ENCODE assay signal across 10 mouse cellular contexts in the genomic region with DNA sequence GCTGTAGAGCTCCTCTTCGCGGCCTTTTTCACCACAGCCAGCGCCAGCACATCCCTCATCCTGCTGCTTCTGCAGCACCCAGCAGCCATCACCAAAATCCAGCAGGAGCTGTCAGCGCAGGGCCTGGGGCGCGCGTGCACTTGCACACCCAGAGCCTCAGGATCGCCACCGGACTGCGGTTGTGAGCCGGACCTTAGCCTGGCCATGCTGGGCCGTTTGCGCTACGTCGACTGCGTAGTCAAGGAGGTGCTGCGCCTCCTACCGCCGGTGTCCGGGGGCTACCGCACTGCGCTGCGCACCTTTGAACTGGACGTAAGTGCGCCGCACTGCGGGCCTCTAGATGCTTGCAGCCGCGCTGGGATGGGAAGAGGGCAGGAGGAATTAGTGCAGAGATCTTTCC. TPM values are rescaled to one million over a fixed set of nuclear protein-coding genes. Genes with fewer than 3 reads are reported as not detected.
DNase-seq lines count a peak whose midpoint lies in the region; ATAC-seq and TF ChIP-seq lines count a peak whose summit lies in the region.
"Had no signal": no experiment of that assay in that cellular context is flagged by ENCODE, and none has a peak within 500 bp of the region (broad histone marks: within the 10 kb centered on the region; RNA-seq: fewer than 3 reads in every experiment).

No protein-coding gene starts in this region.

- TF ChIP-seq EP300 in stomach, postnatal 0 days (optimal IDR thresholded peaks at IDR 0.05), result no peak

- H3K9ac ChIP-seq in forebrain, embryonic 15.5 days (replicated peaks), result no peak overlapping the region
- H3K9ac ChIP-seq in limb, embryonic 15.5 days, result no peak overlapping the region
- H3K9ac ChIP-seq in stomach, postnatal 0 days (ENCODE audit: low read length), result no peak overlapping the region
- H3K9ac ChIP-seq: liver, embryonic 15.5 days had no signal

- 2% methylated on average over 29 of the region's 29 CpGs for WGBS in forebrain, embryonic 10.5 days
- 1% methylated on average over 29 of the region's 29 CpGs for WGBS in forebrain, embryonic 15.5 days
- WGBS in limb, embryonic 15.5 days, result 8% methylated on average over 29 of the region's 29 CpGs
- 11% methylated on average over 29 of the region's 29 CpGs for WGBS in stomach, postnatal 0 days

- peaks cover 100% of the 10 kb centered on the region for H3K27me3 ChIP-seq in forebrain, embryonic 10.5 days (ENCODE audit: poor library complexity, severe bottlenecking)
- H3K27me3 ChIP-seq in forebrain, embryonic 15.5 days, result peaks cover 100% of the 10 kb centered on the region
- peaks cover 100% of the 10 kb centered on the region for H3K27me3 ChIP-seq in limb, embryonic 15.5 days
- peaks cover 34% of the 10 kb centered on the region for H3K27me3 ChIP-seq in stomach, postnatal 0 days (ENCODE audit: control insufficient read depth, insufficient read depth, low read length)

- peak overlapping the region; percentile 34 for H3K4me3 ChIP-seq in forebrain, embryonic 10.5 days
- no peak overlapping the region for H3K4me3 ChIP-seq in forebrain, embryonic 15.5 days
- peak overlapping the region; percentile 18 for H3K4me3 ChIP-seq in limb, embryonic 15.5 days
- H3K4me3 ChIP-seq in stomach, postnatal 0 days (ENCODE audit: low read depth, low read length), result no peak overlapping the region
- H3K4me3 ChIP-seq: liver, embryonic 15.5 days had no signal

- no peaks in the 10 kb centered on the region for H3K9me3 ChIP-seq in forebrain, embryonic 10.5 days
- no peaks in the 10 kb centered on the region for H3K9me3 ChIP-seq in forebrain, embryonic 15.5 days
- H3K9me3 ChIP-seq in limb, embryonic 15.5 days, result no peaks in the 10 kb centered on the region
- H3K9me3 ChIP-seq in stomach, postnatal 0 days (ENCODE audit: control insufficient read depth, low read length), result no peaks in the 10 kb centered on the region
- H3K9me3 ChIP-seq: liver, embryonic 15.5 days had no signal

- no peak overlapping the region for H3K27ac ChIP-seq in forebrain, embryonic 10.5 days
- H3K27ac ChIP-seq in forebrain, embryonic 15.5 days (replicated peaks), result no peak overlapping the region
- no peak overlapping the region for H3K27ac ChIP-seq in limb, embryonic 15.5 days
- no peak overlapping the region for H3K27ac ChIP-seq in stomach, postnatal 0 days (replicated peaks)
- H3K27ac ChIP-seq: liver, embryonic 15.5 days had no signal

- H3K4me1 ChIP-seq in forebrain, embryonic 10.5 days, result peaks cover 49% of the 10 kb centered on the region
- peaks cover 28% of the 10 kb centered on the region for H3K4me1 ChIP-seq in forebrain, embryonic 15.5 days
- peaks cover 27% of the 10 kb centered on the region for H3K4me1 ChIP-seq in limb, embryonic 15.5 days
- H3K4me1 ChIP-seq in stomach, postnatal 0 days (replicated peaks; ENCODE audit: control insufficient read depth, insufficient read depth), result 0 out of 2 replicates have a peak, but pooled peaks cover 2% of the 10 kb centered on the region

- no peak overlapping the region for H3K4me2 ChIP-seq in forebrain, embryonic 15.5 days (replicated peaks)
- peak overlapping the region; percentile 30 for H3K4me2 ChIP-seq in limb, embryonic 15.5 days
- H3K4me2 ChIP-seq in stomach, postnatal 0 days (replicated peaks; ENCODE audit: low read depth), result no peak overlapping the region
- H3K4me2 ChIP-seq: liver, embryonic 15.5 days had no signal

- no peaks in the 10 kb centered on the region for H3K36me3 ChIP-seq in forebrain, embryonic 10.5 days (replicated peaks)
- H3K36me3 ChIP-seq in forebrain, embryonic 15.5 days, result no peaks in the 10 kb centered on the region
- H3K36me3 ChIP-seq in limb, embryonic 15.5 days, result no peaks in the 10 kb centered on the region
- no peaks in the 10 kb centered on the region for H3K36me3 ChIP-seq in stomach, postnatal 0 days (ENCODE audit: control insufficient read depth, insufficient read depth, low read length)

- peak; percentile 60 for DNase-seq in forebrain, embryonic 10.5 days (ENCODE audit: extremely low spot score, low spot score)
- DNase-seq in ovary, postnatal 36 days (ENCODE audit: low spot score), result peak; percentile 42
- DNase-seq in ovary, postnatal 10 days (ENCODE audit: low spot score), result no peak
- peak; percentile 37 for DNase-seq in stomach, postnatal 0 days (ENCODE audit: low spot score)
- DNase-seq in left cerebral cortex, adult 8-10 months (ENCODE audit: low spot score in 2 of 2), result no peak
- no peak for DNase-seq in ovary, adult 18-20 months (ENCODE audit: low spot score)
- DNase-seq: cerebellum, adult 2 months had no signal

- no peak for ATAC-seq in forebrain, embryonic 15.5 days (replicated peaks)
- ATAC-seq in limb, embryonic 15.5 days (ENCODE audit: insufficient number of reproducible peaks, low FRiP score, low TSS enrichment, low read depth), result no peak
- ATAC-seq in stomach, postnatal 0 days (ENCODE audit: low FRiP score, low TSS enrichment), result peak; percentile 38; the same call in 1 of the 2 replicates

- TF ChIP-seq CTCF in stomach, postnatal 0 days (IDR thresholded peaks at IDR 0.05; ENCODE audit: low read depth), result peak; percentile 61

RNA-seq across cellular contexts. Expression of a gene that starts 5.3 kb away (rescaled TPM):
- 0.20 and 0.31 TPM in 2 replicates for polyA plus RNA-seq in forebrain, embryonic 10.5 days (2016; fragmentation: Nextera tagmentation; extraction: Ambion mirVana)
- polyA plus RNA-seq in forebrain, embryonic 15.5 days (2015; fragmentation: Nextera tagmentation; extraction: Ambion mirVana), result not detected in 2 replicates
- not detected in 2 replicates for polyA plus RNA-seq in limb, embryonic 15.5 days (2015; fragmentation: Nextera tagmentation; extraction: Ambion mirVana)
- polyA plus RNA-seq in stomach, postnatal 0 days (2015; fragmentation: Nextera tagmentation; extraction: Ambion mirVana), result not detected in 2 replicates
- not detected for total RNA-seq in left cerebral cortex, adult 8-10 months (2022)
- polyA plus RNA-seq: cerebellum, adult 2 months; liver, embryonic 15.5 days had no signal

RNA-seq across cellular contexts. Expression of a gene that starts 6.9 kb away (rescaled TPM):
- polyA plus RNA-seq in forebrain, embryonic 10.5 days (2016; fragmentation: Nextera tagmentation; extraction: Ambion mirVana), result 8.3 and 9.8 TPM in 2 replicates
- not detected in 2 replicates for polyA plus RNA-seq in forebrain, embryonic 15.5 days (2015; fragmentation: Nextera tagmentation; extraction: Ambion mirVana)
- 1.7 and 1.8 TPM in 2 replicates for polyA plus RNA-seq in limb, embryonic 15.5 days (2015; fragmentation: Nextera tagmentation; extraction: Ambion mirVana)
- 0.94 and 1.4 TPM in 2 replicates for polyA plus RNA-seq in stomach, postnatal 0 days (2015; fragmentation: Nextera tagmentation; extraction: Ambion mirVana)
- under 1 TPM in 3 of 4 experiments, not detected in 1; 0.38 to 0.62 (median 0.41) TPM for total RNA-seq in left cerebral cortex, adult 8-10 months (2022)
- polyA plus RNA-seq: cerebellum, adult 2 months had no signal

Comparison
In these comparisons a context has a peak if more than half of its experiments do, and no peak if none do; other contexts are left out.
1. DNase-seq: peak in forebrain, embryonic 10.5 days (single experiment), ovary, postnatal 36 days (single experiment) and stomach, postnatal 0 days (single experiment); none in ovary, postnatal 10 days (single experiment), left cerebral cortex, adult 8-10 months (0 of 2) and ovary, adult 18-20 months (single experiment).
2. H3K4me3 ChIP-seq: peak in forebrain, embryonic 10.5 days (single experiment) and limb, embryonic 15.5 days (single experiment); none in forebrain, embryonic 15.5 days (single experiment) and stomach, postnatal 0 days (single experiment).